Mouse (Mus musculus) spleen, adult 18-20 months (tissue): ENCODE measurements at regions not wholly inside any gene's neighbourhood (a gene's known extent, or its start where the extent isn't known, plus 50 kb on each side); places are given as distances from the start of the nearest gene placed in this dataset.

Source experiments
- DNase-seq, 2 experiments: peaks; one replicate each; pipeline ENCODE4 v3.0.0; 2022; ENCODE audit warnings: mixed read lengths in 2 of 2

- DNase-seq = no peak
Measured at GRCm38 (mm10) chr8:10821901-10822300, 186.4 kb downstream of the Irs2 start.

- no peak for DNase-seq
Measured at GRCm38 (mm10) chr8:10814499-10814898, 193.8 kb downstream of the Irs2 start.

GRCm38 (mm10) chr8:10812060-10812670 lies 196.1 kb downstream of the Irs2 start:
- DNase-seq = no peak

- no peak for DNase-seq
Measured at GRCm38 (mm10) chr8:10807040-10807439, 201.2 kb downstream of the Irs2 start.

- DNase-seq = no peak
Measured at GRCm38 (mm10) chr8:10805405-10806151, 202.7 kb downstream of the Irs2 start.

- no peak for DNase-seq
Measured at GRCm38 (mm10) chr8:10804974-10805373, 203.3 kb downstream of the Irs2 start.

- no peak for DNase-seq
Measured at GRCm38 (mm10) chr8:10802003-10802402, 206.3 kb downstream of the Irs2 start.

- no peak for DNase-seq
Measured at GRCm38 (mm10) chr8:10801580-10801979, 206.7 kb downstream of the Irs2 start.

GRCm38 (mm10) chr8:10798444-10798843 lies 209.8 kb downstream of the Irs2 start:
- DNase-seq = no peak

- DNase-seq = no peak
Measured at GRCm38 (mm10) chr8:10794367-10795189, 213.7 kb downstream of the Irs2 start.

GRCm38 (mm10) chr8:10793670-10794366 lies 214.4 kb downstream of the Irs2 start:
- no peak for DNase-seq

GRCm38 (mm10) chr8:10788496-10789200 lies 219.6 kb downstream of the Irs2 start:
- no peak for DNase-seq

GRCm38 (mm10) chr8:10785801-10786200 lies 222.5 kb downstream of the Irs2 start:
- DNase-seq = no peak

GRCm38 (mm10) chr8:10785311-10785710 lies 222.9 kb downstream of the Irs2 start:
- no peak for DNase-seq

GRCm38 (mm10) chr8:10784481-10784880 lies 223.8 kb downstream of the Irs2 start:
- no peak for DNase-seq

GRCm38 (mm10) chr8:10781860-10782259 lies 226.4 kb downstream of the Irs2 start:
- DNase-seq = no peak

GRCm38 (mm10) chr8:10779636-10780035 lies 228.6 kb downstream of the Irs2 start:
- DNase-seq = no peak

- DNase-seq = no peak
Measured at GRCm38 (mm10) chr8:10775202-10776010, 232.9 kb downstream of the Irs2 start.

- DNase-seq = no peak
Measured at GRCm38 (mm10) chr8:10774778-10775177, 233.5 kb downstream of the Irs2 start.

GRCm38 (mm10) chr8:10768181-10768580 lies 240.1 kb downstream of the Irs2 start:
- no peak for DNase-seq

GRCm38 (mm10) chr8:10763907-10764306 lies 244.4 kb downstream of the Irs2 start:
- DNase-seq = no peak
